Mouse (Mus musculus): ENCODE measurements around the gene Slc51b.

The Slc51b gene

DNA sequence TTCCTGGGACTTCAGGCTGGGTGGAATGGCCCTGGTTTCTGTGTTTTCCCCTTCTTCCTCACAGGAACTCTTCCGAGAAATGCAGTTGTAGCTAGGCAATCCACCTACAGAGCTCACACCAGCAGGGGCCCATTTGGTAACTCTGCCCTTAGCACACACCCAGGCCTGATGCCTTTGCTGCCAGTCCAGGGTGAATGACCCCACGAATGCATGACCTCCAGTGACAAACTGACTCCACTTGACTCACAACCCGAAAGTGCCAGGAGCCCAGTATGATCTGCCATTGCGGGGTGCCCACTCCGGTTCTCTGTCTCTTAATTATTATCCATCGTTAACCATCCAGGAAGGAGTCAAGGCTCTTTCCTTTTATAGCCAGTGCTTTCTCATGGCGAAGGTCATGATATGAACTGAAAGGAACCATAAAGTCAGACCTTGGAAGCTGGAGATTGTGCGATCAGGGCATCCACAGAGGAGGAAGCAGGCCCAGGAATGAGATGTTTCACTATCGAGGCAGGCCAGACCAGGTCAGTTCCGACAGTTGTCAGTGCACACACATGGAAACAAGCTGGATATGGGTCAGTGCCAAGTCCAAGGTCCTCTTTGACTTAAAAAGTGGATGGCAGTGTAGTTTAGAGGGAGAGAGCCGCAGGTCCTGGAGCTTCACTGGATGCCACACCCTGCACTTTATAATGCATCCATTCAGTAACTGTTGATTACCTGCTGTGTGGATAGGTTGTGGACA lies at the start of gene Slc51b:
Gene Slc51b (minus strand): TSS at position 196 of the 742 bp plus-strand sequence.
- no peak for DNase-seq (ENCODE audit: low spot score in 2 of 2)

DNA sequence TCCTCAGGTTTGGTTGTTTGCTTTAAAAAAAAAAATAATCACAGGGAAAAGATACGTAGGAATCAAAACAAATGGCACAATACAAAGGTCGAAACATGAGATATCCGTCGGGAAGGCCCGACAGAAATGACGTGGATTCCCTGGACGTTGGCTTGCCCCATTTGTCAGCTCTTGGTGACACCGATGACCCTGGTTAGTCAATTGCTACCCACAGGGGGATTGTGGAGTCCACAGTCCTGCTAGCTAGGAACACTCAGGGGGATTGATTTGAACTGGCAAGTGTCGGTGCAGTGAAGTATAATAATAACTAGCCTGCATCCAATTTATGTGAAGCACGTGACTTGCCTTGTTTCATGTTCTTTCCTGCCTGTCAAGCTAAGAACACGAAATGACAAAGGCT lies 44.9 kb upstream of the Slc51b start:
- no peak for DNase-seq (ENCODE audit: low spot score in 2 of 2)

DNA sequence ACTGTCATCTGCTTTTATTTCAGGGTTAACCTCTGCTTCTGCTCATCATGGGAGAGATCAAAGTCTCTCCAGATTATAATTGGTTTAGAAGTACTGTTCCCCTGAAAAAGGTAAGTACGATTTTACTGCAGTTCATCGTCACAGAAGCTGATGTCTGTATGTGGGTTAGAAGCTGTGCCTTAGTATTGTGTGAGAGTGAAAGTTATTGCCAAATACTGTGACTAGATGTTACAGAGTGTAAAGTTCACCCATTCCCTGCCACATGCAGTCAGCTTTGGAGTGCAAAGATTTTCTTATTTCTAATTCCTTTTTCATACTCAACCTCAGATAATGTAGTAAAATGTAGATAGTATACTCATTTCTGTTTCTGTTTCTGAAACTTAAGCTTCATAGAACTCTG lies 42.5 kb upstream of the Slc51b start:
- no peak for DNase-seq (ENCODE audit: low spot score in 2 of 2)

DNA sequence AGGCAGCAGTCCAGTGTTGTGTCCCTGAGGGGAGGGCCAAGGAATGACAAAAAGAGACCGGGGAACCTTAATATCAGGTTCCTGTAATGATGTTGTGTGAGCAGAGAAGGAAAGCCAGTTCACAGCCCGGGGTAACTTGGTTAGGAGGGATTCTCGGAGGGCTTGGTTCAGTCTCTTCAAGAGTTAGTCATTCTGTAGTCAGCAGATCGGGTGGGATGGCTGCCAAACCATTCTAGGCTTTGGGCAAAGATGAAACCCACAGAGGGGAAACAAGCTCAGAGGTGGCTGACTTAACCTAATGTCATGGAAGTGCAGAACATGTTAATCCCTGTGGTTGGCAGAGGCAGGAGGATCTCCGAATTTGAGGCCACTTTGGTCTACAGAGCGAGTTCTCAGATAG lies 41.4 kb upstream of the Slc51b start:
- DNase-seq (ENCODE audit: low spot score in 2 of 2): no peak

DNA sequence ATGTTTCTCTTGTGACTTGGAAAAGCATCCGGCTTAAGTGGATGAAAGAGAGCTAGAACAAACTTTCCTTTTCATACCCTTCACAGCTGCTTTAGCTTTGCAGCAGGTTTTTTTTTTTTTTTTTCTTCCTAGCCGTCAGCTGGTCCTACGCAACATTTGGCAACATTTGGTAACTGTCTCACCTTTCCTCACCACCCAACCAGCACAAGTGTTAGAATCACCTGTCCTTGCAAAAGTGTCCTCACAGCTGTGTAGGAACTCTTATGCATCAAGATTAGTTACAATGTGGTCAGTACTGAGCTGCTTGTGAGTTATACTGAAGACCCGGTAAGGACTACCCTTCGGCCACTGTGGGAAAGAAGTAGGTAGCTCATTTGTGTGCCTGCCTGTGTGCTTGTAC lies 39.8 kb upstream of the Slc51b start:
- DNase-seq (ENCODE audit: low spot score in 2 of 2): no peak

DNA sequence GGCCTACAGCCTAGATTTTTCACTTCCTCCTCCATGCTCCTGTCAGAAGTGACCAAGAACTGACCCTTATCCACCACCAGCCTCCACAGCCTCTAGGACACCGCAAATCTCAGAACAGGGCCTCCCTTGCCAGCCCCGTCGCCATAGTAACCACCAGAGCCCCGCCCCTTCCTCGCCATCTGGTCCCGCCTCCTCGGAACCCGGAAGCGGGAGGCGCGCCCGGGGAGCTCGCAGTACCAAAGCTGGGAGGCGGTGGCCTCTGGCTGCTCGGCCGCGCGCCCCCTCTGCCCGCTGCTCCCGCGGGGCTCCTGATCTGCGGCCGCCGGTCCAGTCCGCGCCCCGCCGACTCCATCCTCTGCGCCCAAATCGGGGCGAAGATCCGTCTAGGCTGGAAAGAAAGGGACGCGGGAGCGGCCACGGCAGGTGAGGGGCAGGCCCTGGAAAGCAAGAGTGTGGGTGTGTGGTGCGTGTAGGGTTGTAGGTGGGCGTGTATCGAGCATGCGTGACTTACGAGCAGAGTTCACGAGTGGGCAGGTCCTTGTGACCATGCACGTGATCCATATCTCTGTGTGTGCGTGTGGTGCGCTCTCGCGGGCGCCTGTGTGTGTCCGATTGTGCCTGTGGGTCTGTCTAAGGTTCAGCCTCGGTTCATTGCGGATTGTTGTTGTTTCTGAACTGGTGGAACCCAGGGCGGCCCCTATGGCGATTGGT lies 38.1 kb upstream of the Slc51b start, which contains the start of gene Spg21:
Gene Spg21 (plus strand): TSS at position 216 of the 711 bp plus-strand sequence.
- peak; percentile 87 to 92 for DNase-seq (ENCODE audit: low spot score in 2 of 2)

DNA sequence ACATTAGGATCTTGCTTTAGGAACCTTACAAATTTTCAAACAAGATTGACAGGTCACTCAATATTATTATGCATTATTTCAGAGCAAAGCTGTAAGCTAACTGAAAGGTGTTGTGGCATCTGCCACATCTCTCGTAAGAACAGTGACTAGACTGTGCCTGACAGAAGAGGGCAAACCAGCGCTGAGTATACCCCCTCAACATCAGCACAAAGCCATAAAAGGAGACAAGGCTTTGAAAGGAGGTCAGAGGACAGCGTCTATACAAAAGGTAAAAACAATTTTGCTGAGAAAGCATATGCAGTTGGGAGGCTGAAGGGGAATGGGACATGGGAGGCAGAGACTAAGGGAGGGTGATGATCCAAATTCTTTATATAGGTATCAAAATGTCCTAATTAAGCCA lies 37.4 kb upstream of the Slc51b start:
- no peak for DNase-seq (ENCODE audit: low spot score in 2 of 2)

DNA sequence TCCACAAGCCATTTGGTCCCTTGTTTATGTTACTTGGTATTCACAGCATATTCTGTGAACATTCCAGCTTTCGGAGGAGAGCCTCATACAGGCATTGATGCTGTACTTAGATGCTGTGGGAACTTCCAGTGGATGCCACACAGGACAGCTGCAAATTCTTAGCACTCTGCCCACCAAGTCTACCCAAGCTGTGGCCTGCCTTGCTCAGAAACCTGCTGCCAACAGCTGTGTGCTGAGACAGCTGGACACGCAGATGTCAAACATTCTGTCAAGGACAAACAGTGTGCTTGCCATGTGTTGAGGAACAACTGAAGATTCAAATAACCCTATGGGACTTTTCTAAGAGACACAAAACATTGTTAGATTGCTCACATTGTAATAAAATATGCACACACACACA lies 36.2 kb upstream of the Slc51b start:
- DNase-seq (ENCODE audit: low spot score in 2 of 2): no peak

DNA sequence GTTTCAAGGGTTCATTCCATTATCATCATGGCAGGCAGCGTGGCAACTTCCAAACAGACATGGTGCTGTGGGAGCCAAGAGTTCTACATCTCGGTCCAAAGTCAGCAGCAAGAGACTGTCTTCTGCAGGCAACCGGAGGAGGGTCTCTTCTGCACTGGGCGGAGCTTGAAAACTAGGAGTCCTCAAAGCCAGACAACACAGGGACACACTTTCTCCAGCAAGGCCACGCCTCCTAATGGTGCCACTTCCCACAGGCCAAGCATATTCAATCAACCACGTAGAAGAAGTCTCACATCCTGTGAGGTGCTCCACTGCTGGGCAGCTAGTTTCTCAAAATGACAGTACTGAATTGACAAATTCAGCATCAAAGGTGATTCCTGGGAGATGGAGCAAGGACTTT lies 25.2 kb upstream of the Slc51b start:
- no peak for DNase-seq (ENCODE audit: low spot score in 2 of 2)

DNA sequence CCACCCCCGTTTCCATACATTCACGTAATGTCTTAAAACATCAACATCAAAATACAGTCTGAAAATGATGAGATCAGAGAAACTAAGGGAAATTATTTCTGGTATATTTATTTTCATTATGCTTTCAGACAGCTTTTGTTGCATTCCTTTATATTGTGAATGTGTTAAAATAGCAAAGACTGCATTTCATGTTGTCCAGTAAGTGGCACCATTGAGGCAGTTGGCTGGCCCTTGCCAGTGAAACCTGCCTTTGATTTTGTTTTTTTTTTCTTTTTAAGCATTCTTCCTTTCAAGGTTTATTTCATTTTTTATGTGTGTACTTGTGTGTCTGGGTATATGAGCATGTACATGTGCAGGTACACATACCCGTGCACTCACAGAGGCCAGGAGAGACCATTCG lies 21.9 kb upstream of the Slc51b start:
- no peak for DNase-seq (ENCODE audit: low spot score in 2 of 2)

DNA sequence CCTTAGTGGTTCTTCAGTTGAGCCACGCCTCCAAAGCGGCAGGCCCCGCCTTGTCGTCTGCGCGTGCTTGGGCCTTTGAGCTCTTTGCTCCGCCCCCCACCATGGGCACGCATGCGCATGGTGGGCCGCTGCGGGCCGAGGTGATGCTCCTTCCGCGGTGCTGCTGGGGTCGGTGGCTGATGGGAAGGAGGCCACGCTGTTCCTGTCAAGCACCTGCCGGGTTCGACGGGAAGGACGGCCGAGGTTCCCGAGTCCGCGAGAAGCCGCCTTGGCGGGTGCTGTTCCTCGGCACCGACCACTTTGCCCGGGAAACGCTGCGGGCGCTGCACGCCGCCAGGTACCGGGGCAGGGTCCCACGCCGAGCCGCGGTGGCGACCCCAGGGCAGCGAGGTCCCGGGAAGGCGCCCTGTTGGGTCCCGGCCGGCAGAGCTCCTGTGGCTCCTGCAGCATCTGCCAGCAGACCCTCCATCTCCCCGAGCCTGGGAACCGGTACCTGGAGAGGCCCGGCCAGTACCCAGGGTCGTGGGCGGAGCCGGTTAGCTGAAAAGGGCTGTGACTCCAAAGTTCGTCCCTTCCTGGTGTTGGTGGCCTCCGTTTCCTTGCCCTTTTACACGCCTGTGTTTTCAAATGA lies 13.0 kb upstream of the Slc51b start, which contains the start of gene Mtfmt:
Gene Mtfmt (plus strand): TSS at position 112 of the 631 bp plus-strand sequence.
- DNase-seq (ENCODE audit: low spot score in 2 of 2): peak; percentile 76 to 82

DNA sequence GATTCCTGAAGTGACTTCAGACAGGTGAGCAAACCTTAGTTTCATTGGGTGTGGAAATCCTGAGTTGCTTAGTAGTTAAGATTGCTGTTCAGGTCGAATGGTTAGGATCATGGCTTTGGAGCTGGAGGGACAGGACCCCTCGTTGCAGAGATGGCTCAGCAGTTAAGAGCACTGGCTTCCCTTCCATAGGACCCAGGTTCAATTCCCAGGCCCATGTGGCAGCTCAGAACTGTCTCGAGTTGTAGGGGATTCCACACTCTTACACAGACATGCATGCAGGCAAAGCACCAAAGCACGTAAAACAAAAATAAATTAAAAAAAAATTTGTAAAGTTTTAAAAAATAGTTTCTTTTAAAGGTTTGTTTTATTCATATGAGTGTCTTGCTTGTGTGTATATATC lies 12.5 kb upstream of the Slc51b start:
- no peak for DNase-seq (ENCODE audit: low spot score in 2 of 2)

DNA sequence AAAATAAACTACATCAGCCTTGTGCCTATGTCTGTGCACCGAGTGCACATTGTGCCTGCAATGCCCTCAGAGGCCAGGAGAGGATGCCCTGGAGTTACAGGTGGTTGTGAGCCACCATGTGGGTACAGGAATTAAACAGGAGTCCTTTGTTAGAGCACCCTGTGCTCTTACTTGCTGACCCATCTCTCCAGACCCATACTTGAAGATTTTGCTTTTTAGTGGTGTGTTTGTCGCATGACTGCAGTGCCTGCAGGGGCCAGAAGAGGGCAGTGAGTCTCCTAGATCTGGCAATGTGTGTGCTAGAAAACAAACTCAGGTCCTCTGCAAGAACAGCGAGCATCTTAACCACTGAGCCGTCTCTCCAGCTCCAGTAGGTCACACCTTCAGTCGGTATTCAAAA lies 11.4 kb upstream of the Slc51b start:
- DNase-seq (ENCODE audit: low spot score in 2 of 2): no peak

DNA sequence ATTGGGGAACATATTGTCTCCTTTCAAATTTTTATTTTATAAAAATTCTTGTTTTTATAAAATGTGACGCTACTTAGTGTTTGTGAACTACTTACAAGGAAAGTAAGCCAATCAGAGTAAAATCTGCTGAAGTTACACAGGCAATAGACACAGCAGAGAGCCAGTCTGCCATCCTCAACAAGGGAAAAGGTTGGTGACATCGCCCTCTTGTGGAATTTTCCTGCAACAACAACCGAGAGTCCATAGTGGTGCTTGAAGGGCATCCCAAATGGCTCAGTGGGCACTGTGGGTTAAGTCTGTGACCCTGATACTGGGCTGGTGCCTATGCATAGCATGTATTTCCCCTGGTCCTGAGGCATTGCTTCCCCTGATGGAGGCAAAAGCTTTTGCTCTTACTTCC lies 9.5 kb upstream of the Slc51b start:
- peak; percentile 86 to 88 for DNase-seq (ENCODE audit: low spot score in 2 of 2)

DNA sequence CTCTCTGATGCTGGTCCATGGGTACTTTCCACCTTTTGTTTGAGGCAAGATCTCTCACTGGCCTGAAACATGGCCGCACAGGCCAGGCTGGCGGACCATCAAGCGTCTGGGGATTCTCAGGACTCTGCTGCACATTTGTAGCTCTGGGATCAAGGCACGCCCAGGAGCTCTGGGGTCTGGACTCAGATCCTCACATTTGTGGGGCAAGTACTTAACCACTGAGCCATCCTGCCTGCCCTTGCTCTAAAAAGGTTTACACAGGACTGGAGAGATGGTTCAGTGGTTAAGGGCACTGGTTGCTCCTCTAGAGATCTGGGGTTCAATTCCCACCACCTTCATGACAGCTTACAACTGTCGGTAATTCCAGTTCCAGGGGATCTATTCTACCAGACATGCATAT lies 8.2 kb upstream of the Slc51b start:
- no peak for DNase-seq (ENCODE audit: low spot score in 2 of 2)

DNA sequence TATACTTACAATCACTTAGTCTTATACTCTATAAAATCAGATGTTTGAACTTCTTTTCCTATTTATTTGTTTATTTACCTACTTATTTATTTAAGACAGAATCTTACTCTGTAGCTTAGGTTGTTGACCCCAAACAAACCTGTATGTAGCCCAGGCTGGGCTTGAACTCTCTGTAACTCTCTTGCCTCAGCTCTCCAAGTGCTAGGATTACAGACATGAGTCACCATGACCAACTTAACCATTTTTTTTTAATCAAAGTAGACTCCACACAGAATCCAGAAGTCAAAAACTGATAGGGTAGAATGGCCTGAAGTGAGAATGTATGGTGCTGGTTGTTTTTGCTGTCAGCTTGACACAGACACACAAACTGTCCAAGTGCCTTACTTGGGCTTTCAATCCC lies 7.6 kb upstream of the Slc51b start:
- no peak for DNase-seq (ENCODE audit: low spot score in 2 of 2)

DNA sequence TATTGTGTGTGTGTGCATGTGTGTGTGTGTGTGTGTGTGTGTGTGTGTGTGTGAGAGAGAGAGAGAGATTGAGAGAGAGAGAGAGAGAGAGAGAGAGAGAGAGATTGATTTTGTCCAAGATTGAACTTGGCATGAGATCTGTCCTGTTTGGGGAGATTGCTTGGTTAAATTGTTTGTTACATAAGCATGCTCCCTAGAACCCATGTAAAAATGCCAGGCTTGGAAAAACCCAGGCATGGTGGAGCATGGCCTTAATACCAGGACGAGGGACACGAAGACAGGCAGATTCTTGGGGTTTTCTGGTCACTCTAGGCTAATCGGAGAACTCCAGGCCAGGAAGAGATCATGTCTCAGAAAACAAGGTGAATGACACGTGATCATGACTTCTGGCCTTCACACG lies 5.2 kb upstream of the Slc51b start:
- no peak for DNase-seq (ENCODE audit: low spot score in 2 of 2)

DNA sequence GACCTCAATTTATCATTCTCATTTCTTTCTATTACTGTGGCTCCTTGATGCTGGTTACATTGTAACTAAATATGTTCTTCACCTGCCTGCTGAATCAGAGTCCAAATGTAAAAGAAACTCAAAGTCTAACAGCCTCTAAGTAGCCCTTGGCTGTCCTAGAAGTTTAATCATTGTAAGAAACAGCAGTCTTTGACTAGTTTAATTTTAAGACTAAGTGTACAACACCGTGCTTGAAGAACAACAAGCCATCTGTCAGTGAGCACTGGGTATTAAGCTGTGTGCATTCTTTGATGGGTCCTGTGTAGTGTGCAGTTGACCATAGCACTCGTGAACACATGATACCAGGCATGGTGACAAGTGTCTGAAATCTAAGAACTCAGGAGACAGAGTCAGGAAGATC lies 4.8 kb upstream of the Slc51b start:
- no peak for DNase-seq (ENCODE audit: low spot score in 2 of 2)

DNA sequence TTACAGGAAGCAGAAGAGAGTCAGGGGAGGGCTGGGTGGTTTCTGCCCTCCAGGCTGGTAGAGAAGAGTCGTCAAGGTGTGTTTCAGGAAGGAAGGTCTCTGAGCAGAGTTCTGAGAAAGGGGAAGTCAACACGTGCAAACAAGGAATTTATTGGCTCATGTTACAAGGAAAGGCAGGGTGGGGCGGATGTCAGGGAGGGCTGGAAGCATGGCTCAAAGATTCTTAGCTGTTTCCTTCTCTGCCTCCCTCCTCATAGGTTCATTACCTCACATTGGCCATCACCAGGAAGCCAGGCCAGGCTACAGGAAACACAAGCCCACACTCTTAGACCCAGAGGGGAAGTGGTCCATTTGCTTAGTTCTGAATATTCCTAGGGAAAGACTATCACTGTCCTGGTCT lies 1.6 kb upstream of the Slc51b start:
- no peak for DNase-seq (ENCODE audit: low spot score in 2 of 2)

DNA sequence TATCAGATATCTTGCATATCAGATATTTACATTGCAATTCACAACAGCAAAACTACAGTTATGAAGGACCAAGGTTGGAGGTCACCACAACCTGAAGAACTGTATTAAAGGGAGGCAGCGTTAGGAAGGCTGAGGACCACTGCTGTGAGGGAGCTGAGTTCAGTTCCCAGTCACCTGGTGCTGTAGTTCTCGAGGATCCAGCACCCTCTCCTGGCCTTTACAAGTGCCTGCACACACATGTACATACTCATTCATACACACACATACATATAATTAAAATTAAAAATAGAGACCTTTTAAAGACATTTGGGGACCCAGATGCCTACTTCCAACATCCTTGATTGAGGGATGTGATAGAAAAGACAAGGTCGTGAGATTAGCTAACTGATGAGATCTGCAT lies 3.1 kb downstream of the Slc51b start:
- DNase-seq (ENCODE audit: low spot score in 2 of 2): no peak

DNA sequence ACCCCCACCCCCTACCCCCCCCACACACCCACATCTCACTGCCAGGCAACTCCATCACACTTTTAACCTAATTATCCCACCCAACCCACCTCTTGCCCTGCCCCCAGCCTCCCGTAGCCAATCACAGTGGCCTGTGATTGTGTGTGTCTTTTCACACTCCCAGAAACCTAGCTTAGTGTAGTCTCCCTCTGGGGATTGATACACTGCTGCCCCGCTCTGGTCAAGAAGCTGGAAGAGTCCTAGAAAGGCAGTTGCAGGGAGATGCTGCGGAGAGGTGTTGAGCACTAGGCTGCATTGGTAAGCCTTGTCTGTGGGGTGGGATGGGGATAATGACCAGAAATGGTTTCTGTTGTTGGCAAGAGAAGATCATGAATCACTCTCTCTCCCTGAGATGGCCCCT lies 5.0 kb downstream of the Slc51b start:
- DNase-seq (ENCODE audit: low spot score in 2 of 2): no peak

DNA sequence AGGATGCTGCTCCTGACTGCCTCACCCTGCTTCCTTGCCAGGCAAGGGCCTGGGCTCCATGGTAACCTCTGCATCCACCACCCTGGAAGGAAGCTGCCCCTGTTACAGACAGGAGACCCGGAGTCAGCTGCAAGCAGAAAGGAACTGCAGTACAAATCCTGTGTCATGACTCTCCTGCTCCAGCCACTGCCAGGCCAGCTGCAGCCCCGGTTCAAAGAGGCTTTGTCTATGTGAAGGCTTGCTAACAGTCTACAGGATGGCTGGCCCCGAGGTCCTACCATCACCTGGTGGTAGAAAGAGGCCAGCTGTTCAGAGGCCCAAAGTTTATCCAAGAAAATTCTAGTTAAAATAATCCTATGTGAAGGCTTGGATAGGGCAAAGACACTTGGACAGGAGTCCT lies 11.4 kb downstream of the Slc51b start:
- DNase-seq (ENCODE audit: low spot score in 2 of 2): no peak

DNA sequence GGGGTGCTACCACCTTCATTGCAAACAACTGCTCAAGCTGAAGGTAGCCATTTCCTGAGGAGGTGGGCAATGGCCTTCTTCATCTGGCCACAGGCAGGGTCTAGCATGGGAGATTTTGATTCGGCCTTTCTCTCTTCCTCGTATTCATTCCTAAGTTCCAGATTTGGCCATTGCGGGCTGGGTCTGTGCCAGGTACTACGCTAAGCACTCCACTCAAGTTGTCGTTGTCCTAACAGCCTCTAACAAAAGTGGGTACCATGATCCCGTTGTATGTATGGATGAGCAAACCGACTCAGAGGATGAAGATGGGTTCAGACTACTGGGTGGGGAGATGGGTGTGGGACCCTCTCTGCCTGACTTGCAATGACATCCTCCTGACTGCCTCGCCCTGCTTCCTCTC lies 12.4 kb downstream of the Slc51b start:
- DNase-seq (ENCODE audit: low spot score in 2 of 2): no peak

Data from frontal cortex, postnatal 25 days (tissue).